Mouse (Mus musculus) frontal cortex, adult (tissue): ENCODE measurements around the gene Meis1.

Experiments used
- ATAC-seq: cut with Nextera tagmentation; 2 replicates; pipeline ENCODE4 v1.9.2; 2017; ENCODE audit warnings: mild to moderate bottlenecking, moderate library complexity, mixed read lengths; ENCODE audit not compliant: low TSS enrichment

The Meis1 gene

DNA sequence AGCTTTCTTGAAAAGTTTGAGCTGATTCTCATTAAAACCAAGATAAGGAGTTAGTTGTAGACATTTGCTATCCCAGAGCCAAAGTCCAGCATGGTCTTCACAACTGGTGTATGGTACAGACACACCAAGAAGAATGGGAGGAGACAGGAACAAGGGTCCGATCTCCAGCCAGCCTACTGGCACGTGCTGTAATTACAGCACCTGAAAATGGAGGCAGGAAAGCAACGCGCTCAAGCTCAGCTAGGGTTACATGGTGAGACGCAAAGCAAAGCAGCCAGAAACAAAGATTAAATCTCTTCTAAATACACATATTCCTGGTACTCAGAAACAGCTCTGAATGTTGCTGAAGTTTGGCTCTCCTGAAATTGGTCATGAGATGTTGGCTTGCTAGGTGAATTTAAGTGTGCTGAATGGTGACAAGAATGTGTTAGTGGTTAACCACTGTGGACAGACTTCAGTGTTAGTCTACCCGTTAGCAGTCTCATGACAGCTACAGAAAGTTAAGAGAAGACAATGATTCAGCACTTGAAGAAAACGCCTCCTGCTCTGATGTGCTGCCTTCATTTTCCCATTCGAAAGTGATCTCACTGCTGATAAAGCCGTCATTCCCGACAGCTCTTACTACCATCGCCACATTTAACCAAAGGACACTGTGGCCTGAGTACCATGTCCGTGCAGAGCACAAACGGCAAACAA, 70.0 kb downstream of the Meis1 start:
- ATAC-seq = no peak

DNA sequence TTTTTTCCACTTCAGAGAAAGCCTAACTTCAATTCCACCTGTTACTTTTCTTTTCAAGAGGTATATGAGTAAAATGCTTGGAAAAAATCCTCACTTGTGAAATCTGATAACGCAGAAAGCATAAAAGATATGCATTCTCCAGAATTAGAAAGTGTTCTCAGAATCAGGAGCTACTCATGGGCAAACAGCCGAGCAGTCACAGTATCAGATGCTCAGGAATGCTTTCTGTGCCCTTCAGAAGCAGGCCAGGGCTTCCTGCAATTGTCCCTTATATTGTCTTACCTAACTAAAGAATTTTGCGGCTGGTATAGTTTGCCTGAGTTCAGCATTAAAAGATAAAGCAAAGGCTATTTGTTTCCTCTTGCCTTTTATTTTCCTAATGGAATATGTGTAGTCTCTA, 71.4 kb downstream of the Meis1 start:
- no peak for ATAC-seq

DNA sequence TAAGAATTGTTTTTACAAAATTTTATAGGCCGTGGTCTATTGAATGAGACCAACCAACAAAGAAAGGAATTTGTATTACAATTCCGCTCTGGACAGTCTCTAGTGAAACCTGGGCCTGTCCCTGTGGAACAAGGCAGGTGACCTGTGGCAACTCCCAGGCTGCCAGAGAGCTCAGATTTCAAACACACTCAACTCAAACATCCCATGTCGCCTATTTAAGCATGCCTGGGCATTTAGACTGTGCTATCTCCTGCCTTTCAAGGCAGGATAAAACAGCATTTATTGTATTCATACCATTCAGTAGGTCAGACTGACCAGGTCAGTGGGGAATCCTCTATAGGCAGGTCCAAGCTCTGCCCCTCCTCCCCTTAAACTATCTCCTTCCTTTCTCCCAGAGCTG, 73.0 kb downstream of the Meis1 start:
- no peak for ATAC-seq

DNA sequence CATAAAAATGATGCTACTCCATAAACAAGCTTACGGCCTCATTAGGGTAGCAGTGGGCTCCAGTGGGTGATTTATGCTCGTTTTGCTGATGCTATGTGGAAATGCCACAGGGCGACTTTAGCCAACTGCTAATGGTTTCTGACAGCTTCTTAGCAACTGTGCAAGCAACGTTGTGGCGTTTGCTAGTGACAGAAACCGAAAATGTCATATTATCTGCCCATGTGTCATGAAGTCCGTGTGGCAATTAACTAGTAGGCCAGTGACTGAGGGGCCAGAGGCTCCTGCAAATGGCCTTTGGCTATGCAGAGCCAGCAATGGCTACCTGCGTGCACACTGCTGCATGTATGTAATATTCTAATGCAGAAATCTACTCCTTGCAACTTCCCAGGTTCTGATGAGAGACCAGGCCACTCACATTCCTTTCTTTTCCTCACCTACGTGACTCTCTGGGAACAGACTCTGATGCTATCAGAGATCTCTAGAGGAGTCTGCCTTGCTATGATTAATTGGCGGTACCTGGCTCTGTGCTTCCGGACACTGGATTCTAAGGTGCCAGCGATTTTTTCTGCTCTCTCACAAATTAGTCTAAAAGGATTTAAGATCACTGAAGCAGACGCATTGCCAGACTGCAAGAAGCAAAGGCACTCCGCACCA, 73.7 kb downstream of the Meis1 start:
- no peak for ATAC-seq

DNA sequence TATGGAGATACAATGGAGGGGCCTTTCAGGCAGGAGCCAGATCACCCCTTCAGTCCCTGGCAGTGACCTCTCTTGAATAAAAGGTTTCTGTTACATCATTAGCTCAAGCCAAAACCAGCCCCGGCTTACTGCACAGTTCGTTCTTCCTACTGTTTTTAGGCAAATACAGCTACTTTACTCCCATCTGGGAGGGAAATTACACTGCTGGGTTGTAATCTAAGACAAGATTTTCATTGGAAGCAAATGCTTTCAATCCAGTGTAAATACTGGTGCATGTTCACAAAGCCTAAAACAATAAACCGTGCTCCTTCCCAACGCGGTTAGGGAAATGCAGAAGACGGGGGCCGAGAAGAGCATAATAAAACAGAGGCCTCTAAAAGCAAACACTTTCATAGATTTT, 74.6 kb downstream of the Meis1 start:
- no peak for ATAC-seq

DNA sequence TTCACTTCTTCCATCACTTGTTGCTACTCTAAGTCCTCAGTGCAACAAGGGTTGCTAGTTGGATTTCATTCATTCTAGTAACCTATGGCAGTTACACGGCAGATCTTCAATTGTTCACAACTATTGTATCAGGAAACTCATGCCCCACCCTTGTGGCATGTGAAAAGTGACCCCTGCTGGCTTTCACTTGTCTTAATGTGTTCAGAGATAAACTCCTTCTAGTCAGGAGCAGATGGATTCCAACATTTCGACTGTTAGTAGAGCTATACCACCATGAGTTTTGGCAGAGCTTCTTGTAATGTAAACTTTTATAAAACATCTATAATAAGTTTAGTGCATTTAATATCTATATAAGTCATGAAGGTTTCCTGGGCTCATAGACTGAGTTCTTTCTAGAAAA, 75.8 kb downstream of the Meis1 start:
- ATAC-seq = no peak

DNA sequence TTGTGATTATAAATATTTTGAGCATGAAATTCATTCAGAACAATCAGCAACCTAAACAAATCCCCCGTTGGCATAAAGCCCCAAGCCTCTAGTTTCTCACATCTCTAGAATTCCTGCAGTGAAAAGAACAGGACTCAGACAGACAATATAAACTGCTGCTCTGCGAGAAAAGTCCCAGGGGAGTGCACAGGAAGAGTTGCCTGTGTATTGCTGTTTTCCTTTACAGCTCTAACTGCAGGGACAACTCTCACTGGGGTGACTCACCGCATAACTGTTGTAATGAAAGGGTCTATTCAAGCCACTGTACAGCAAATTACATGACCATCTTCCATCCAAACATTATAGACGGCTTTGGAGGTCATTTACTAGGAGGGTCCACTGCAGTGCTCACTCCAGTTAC, 77.9 kb downstream of the Meis1 start:
- no peak for ATAC-seq

DNA sequence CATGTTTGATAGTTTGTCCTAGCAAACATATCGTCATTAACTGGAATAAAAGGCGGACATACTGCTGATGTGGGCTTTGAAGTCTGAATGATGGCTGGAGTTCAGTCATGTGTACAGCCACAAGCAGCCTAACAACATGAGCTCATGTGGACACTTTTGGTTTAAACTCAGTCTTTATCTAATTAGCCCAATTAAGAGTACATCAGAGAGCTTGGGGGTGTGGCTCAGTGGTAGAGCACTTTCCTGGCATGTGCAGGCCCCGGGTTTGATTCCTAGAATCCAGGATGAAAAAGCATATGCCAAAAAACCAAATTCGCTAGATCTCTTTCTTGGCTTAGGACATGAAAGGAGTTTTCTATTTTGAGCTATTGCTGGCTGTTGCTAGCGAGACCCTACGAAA, 83.9 kb downstream of the Meis1 start:
- no peak for ATAC-seq

DNA sequence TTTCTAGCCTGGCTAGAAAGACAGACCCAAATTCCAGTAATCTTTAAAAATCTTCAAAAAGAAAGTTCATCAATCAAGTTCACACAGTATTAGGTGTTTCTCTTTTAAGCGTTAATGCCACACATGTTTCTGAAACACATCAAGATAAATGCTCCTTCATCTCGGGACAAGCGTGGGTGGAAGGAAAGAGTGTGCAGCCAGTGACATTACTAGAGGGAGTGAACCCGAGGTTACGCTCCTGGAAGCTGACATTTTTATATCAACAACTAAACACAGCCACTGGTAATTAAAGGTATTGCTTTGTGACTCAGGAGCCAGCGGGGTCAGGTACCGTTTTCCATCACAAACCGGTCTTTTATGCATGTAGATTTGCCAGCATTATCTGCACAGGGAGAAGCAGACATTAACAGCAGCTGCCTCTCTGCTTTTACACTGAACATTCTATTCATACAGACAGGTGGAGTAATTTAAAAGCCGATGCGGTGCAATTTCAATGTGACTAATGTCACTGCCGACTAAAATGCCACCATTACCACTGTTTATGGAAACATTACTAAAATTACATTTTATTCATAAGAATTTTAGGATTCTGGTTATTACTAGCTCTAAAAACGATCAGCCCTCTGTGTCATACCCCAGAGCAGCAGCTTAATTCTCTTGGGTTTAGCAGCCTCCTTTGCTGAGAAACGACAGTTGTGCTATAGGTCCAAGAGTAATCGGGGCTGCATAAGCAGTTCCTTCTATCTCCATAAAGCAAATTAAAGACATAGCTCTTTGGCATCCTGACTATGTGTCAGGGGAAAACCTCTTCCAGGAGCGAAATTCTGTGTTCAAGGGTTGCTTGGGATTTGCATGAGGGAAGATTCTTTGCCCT, 87.5 kb downstream of the Meis1 start:
- ATAC-seq = no peak

DNA sequence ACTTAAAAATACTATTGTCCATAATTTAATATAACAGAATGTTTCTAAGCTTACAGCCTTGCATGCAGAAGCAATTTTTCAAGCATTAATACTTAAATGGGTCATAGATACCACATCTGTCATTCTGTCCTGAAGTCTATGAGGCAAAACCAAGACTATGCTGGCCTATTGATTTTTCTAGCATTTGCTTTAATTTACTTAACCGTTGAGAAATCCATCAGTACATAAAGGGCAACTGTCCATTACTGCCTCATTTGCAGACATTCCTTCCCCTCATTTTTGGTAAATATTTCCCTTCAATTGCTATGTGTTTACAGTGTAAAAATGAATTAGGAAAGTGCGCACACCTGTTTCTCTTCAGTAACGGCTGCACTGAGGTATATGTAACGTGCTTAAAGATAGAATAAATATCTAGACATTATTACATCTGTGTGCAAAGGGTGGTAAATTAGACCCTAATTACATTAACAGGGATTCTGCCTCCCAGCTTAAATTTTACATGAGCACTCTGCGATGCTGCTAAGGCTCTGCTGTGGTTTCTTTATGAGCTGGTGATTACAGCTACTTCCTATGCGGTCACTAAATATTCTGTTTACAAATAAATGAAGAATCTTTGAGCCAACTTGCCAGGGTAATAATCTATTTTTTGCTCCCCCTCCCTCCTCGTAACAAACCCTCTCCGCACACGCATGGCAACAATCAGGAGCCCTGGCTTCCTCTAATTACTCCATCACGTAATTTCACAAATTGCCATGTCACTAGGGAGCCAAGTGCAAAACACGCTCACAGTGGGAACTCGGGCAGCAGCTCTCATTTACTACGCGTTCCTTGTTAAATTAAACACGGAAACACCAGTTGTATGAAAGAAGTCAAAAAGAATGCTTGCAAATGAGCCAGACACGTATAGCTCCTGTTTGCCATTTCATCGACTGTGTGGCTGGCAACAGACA, 88.7 kb downstream of the Meis1 start:
- ATAC-seq = no peak

DNA sequence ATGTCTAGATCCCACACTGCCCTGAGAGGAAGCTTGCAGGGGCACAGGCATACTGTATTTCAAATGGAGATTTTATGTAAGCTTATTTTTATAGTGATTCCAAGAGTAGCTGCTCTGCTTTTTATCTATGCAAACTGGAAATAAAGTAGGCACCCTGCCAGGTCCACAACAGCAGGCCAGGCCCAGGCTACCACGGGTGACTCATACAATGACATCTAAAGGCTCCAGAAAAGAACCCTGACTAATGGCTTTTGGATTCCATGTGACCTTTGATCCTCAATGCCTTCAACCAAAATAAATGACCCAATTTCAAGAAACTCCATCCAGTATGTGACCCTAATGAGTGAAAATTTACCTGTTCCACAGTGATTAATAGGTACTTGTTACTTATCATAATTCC, 91.4 kb downstream of the Meis1 start:
- no peak for ATAC-seq

DNA sequence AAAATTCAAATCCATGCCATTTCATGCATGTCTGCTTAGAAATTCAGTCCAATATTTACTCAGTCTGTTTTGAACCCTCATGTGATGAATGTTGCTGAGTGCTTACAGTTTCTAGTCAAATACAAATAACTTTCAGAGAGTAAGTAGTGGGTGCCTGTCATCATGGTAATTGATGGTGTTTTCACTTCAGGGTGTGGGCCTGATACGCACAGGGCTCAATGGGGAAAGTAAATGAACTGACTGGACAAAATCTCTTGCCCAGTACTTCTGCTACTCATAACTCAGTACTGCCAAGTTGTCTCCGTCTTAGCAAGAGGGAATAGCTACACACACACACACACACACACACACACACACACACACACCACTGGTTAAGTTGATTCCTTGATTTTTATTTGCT, 92.0 kb downstream of the Meis1 start:
- ATAC-seq = no peak

DNA sequence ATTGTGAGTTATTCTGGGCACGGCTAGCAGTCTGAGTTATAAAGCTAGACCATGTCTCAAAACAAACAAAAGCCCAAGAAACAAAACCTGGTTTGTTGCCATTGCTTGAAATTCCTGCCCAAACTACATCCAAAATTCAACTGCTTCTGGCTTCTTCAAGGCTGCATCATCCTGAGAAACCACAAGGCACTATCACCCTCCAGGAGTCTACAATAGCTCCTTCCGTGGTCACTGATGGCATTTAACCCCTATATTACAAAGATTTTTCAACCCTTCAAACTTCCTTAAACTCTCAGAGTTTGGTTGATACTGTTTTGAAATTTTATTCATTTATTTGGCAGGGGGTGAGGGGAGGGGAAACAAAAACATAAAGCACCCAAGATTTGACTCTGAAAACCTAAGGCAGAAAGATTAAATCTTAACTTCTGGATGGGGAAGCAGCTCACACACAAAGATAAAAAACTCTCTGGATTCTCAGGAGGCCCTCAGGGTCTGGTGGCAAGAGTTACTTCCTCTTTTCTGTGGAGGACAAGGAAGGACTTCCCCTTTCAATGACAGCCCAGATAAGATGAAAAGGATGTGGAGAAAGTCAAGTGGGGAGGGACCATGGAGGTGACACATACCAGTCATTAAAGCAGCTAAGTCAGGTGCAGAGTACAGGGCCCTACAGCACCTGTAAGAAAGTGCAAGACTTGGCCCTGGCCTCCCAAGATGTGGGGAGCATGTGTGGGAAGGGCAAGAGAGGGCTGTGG, 94.0 kb downstream of the Meis1 start:
- ATAC-seq = no peak

DNA sequence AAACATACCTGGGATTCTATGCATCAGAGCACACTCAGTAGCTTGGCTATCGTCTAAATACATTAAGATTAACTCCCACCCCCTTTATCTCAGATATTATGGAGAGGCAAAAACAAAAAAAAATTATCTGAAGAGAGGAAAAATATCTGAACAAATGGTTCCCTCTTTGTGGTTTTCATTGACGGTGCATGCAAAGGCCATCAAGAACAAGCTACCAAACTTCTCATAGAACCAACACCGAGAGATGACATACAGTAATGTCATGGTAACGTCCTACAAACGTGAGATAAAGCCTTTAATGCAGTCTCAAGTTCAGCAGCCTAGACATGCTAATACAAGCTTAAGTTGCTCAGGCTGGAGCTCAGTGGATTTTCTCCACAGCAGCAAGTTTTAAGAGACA, 95.5 kb downstream of the Meis1 start:
- no peak for ATAC-seq

DNA sequence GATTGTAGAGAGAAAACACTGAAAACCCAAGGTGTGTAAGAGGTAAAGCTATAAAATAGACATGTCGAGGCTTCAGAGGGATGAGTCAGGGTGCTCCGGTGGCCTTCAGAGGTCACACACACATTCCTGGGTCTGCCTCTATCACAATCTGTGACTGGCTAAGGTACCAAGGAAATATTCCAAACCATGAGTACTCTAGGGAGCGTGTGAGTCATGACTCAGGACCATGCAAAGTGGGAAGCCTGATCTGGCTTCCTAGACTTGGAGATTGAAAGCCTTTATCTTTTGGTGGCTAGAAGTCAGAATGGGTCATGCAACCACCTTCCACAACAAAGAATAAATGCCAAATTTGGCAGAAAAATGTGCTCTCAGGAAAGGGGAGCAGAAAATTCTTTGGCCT, 98.1 kb downstream of the Meis1 start:
- no peak for ATAC-seq

DNA sequence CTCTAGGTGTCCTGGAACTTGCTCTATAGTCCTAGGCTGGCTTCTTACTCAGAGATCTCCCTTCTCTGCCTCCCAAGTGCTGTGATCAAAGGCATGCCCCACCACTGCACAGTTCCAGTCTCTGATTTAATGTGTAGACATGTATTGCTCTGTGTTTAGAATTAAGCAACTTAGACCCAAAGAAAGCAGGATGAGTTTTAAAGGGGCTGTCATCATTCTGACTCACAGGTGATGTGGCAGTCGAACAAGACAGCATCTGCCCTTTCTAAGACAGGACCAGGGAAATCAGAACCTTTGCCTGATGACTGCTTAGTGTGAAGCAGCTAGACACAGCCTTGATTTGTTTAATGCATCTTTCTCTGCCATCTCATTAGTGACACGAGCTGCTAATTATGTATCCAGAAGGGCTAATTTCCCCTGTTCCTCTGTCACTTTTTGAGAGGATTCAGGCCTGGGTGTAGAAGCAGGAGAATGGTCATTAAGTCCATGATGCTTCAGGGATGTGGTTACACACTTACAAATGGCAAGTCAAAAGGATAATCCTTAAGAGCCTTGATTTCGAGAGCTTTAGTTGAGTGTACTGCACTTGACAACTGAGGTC, 99.5 kb downstream of the Meis1 start:
- ATAC-seq = no peak

DNA sequence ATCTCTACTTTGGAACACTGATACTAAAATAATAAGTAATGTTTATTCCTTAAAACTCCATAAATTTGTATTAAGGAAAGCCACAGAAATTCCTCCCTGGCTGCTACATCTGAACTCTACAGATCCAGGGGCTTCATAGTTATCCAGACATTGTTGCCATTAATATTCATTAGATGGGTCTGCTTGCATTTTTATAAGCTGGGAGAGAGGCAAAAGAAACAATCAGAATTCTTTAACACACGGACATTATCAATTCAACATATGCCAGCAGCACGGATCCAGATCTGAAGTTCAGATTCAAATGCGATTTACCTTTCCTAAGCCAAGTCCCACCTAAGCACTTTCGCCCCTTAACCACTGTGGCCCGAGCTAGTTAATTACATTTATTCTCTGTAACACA, 100.9 kb downstream of the Meis1 start:
- no peak for ATAC-seq

DNA sequence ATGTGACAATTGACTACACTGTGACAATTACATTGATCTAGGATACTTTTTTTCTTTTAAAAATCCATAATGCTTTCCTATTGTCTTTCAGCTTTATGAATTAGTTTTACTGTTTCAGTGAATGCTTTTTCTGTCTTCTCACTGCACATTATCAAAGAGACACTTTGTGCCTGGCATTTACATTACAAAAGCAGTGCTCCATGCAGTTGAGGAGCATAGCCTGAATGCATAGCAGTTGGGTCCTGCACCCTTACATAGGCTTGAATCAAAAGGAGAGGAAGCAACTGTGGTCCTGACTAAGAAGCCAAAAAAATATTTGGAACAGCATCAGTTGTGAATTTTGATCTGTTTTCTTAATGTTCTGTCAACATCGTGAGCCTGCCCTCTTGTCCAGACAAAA, 105.5 kb downstream of the Meis1 start:
- no peak for ATAC-seq

DNA sequence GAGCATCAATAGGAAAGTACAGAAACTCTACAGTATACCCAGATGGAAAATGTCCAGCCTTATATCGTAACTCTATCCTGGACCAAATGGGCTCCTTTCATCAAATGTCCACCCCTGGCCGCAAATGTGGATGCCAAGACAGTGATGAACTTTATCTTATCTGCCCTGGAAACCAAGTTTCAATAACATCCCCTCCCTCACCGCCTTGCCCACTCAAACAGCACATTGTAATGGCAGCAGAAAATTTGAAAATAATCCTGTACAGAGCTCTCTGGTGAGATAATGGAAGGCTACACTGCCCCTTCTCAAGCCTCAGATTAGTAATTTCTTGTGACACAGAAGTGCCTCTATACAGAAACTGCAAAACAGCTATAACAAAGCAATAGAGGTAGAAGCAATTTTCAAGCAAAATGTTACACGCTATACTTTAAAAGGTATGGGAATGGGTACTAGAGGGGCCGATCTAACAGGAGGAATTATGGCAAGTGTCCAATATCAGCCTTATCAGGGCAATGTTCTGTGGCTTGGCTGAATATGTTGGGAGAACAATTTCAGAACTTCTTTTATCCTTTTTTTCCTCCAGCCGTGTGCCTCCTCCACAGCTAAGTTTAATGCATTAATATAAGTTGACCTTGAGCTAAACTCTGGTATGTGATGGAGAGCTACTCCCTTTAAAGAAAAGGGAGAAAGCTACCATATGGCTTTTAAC, 106.3 kb downstream of the Meis1 start:
- no peak for ATAC-seq

DNA sequence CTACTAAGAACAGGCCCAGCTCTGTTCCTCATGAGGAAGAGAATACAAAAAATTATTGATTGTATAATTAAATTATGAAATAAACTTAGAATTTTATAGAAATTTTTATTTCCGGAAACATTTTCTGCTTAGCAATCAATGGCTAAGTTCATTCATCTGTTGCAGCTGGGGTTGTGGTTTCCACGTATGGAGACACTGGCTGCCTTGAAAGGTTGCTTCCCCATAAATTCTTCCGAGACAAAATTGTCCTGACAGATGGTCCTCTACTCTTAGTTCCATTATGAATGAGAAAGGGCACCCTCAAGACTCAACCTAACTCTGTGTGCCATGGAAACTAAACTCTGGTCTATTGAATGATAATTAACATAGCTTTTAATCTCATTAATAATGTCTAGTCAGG, 111.9 kb downstream of the Meis1 start:
- no peak for ATAC-seq
